Comparison of ENCODE assay signal across 10 mouse cellular contexts in the genomic region with DNA sequence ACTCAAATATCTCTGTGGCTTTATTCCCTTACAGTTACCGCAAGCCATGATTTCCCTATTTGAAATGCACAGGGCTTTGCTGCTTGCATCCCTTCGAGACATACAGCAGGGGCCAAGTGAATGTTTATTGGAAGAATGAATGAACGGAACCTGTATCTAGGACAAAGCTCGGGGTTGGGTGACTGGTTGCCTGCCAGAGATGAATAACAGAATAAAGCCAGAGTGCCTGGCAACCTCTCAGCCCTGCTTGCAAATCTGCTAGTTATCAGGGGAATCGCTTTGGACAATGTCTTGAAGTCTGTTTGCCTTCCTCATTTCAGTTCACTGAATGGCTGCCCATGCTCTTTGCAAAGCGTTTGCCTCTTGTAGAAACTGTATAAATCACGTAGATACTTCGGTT.
DNase-seq lines count a peak whose midpoint lies in the region; ATAC-seq and TF ChIP-seq lines count a peak whose summit lies in the region.
"Had no signal": no experiment of that assay in that cellular context is flagged by ENCODE, and none has a peak within 500 bp of the region (broad histone marks: within the 10 kb centered on the region; RNA-seq: fewer than 3 reads in every experiment).

No protein-coding gene starts in this region.

- H3K36me3 ChIP-seq in hindbrain, embryonic 13.5 days = no peaks in the 10 kb centered on the region
- H3K36me3 ChIP-seq in hindbrain, embryonic 10.5 days = no peaks in the 10 kb centered on the region
- no peaks in the 10 kb centered on the region for H3K36me3 ChIP-seq in midbrain, embryonic 14.5 days (ENCODE audit: control insufficient read depth, insufficient read depth, low read length)
- H3K36me3 ChIP-seq in liver, postnatal 0 days (replicated peaks; ENCODE audit: insufficient read depth, low read length) = no peaks in the 10 kb centered on the region

- TF ChIP-seq CTCF in liver, postnatal 0 days (IDR thresholded peaks at IDR 0.05; ENCODE audit: low read depth) = no peak

- no peak overlapping the region for H3K4me2 ChIP-seq in hindbrain, embryonic 13.5 days
- H3K4me2 ChIP-seq in midbrain, embryonic 14.5 days (ENCODE audit: low read length) = 0 out of 2 replicates have a peak overlapping the region, but pooled peaks have one; percentile 5
- H3K4me2 ChIP-seq in liver, postnatal 0 days (ENCODE audit: low read depth, low read length) = no peak overlapping the region

- no peak overlapping the region for H3K9ac ChIP-seq in hindbrain, embryonic 13.5 days
- H3K9ac ChIP-seq in midbrain, embryonic 14.5 days (replicated peaks; ENCODE audit: low read length) = no peak overlapping the region
- no peak overlapping the region for H3K9ac ChIP-seq in liver, postnatal 0 days (replicated peaks)
- H3K9ac ChIP-seq: liver, embryonic 14.5 days had no signal

- H3K27me3 ChIP-seq in hindbrain, embryonic 13.5 days = no peaks in the 10 kb centered on the region
- no peaks in the 10 kb centered on the region for H3K27me3 ChIP-seq in hindbrain, embryonic 10.5 days (ENCODE audit: insufficient read depth, poor library complexity, severe bottlenecking)
- no peaks in the 10 kb centered on the region for H3K27me3 ChIP-seq in midbrain, embryonic 14.5 days (ENCODE audit: control insufficient read depth, insufficient read depth, low read length)
- no peaks in the 10 kb centered on the region for H3K27me3 ChIP-seq in liver, postnatal 0 days (ENCODE audit: insufficient read depth, low read length)

- peak; percentile 84 for ATAC-seq in hindbrain, embryonic 13.5 days (ENCODE audit: low FRiP score)
- peak; percentile 97 for ATAC-seq in cerebellum, adult (ENCODE audit: insufficient number of reproducible peaks, low FRiP score, low TSS enrichment)
- ATAC-seq in midbrain, embryonic 14.5 days (ENCODE audit: low FRiP score, low TSS enrichment) = peak; percentile 62; the same call in 1 of the 2 replicates
- ATAC-seq in liver, postnatal 0 days = no peak
- ATAC-seq in megakaryocyte, adult 5-6 weeks (ENCODE audit: poor library complexity, severe bottlenecking) = no peak

- TF ChIP-seq EP300 in liver, postnatal 0 days (IDR thresholded peaks at IDR 0.05; ENCODE audit: low read depth) = no peak

- no peak overlapping the region for H3K4me3 ChIP-seq in hindbrain, embryonic 13.5 days
- H3K4me3 ChIP-seq in hindbrain, embryonic 10.5 days = no peak overlapping the region
- H3K4me3 ChIP-seq in midbrain, embryonic 14.5 days (replicated peaks; ENCODE audit: low read depth, low read length) = no peak overlapping the region
- no peak overlapping the region for H3K4me3 ChIP-seq in liver, postnatal 0 days (ENCODE audit: low read depth, low read length)

- 38% methylated on average over 8 of the region's 8 CpGs for WGBS in hindbrain, embryonic 13.5 days
- 77% methylated on average over 8 of the region's 8 CpGs for WGBS in hindbrain, embryonic 10.5 days
- 42% methylated on average over 8 of the region's 8 CpGs for WGBS in midbrain, embryonic 14.5 days
- 65% methylated on average over 8 of the region's 8 CpGs for WGBS in liver, postnatal 0 days (ENCODE audit: insufficient replicate concordance)

- H3K9me3 ChIP-seq in hindbrain, embryonic 13.5 days = no peaks in the 10 kb centered on the region
- no peaks in the 10 kb centered on the region for H3K9me3 ChIP-seq in hindbrain, embryonic 10.5 days
- H3K9me3 ChIP-seq in midbrain, embryonic 14.5 days (ENCODE audit: control insufficient read depth, low read length) = no peaks in the 10 kb centered on the region
- H3K9me3 ChIP-seq in liver, postnatal 0 days (ENCODE audit: low read length) = no peaks in the 10 kb centered on the region

- H3K4me1 ChIP-seq in hindbrain, embryonic 13.5 days (replicated peaks) = peaks cover 22% of the 10 kb centered on the region
- 0 out of 2 replicates have a peak, but pooled peaks cover 2% of the 10 kb centered on the region for H3K4me1 ChIP-seq in hindbrain, embryonic 10.5 days (replicated peaks)
- peaks cover 19% of the 10 kb centered on the region for H3K4me1 ChIP-seq in midbrain, embryonic 14.5 days (ENCODE audit: control insufficient read depth, insufficient read depth, low read length)
- H3K4me1 ChIP-seq in liver, postnatal 0 days (ENCODE audit: insufficient read depth) = no peaks in the 10 kb centered on the region

- H3K27ac ChIP-seq in hindbrain, embryonic 13.5 days = peak overlapping the region; percentile 73
- H3K27ac ChIP-seq in hindbrain, embryonic 10.5 days = no peak overlapping the region
- H3K27ac ChIP-seq in midbrain, embryonic 14.5 days (replicated peaks; ENCODE audit: low read depth, low read length) = peak overlapping the region; percentile 80
- no peak overlapping the region for H3K27ac ChIP-seq in liver, postnatal 0 days (ENCODE audit: low read depth)
- H3K27ac ChIP-seq: liver, embryonic 14.5 days had no signal

- no peak for DNase-seq in hindbrain, embryonic 10.5 days (ENCODE audit: low spot score)
- DNase-seq in cerebellum, postnatal 14 days = peak; percentile 86 to 89
- DNase-seq in midbrain, embryonic 14.5 days = peak; percentile 70
- DNase-seq in liver, postnatal 0 days = no peak
- DNase-seq in B cell, adult 2 months = no peak
- DNase-seq: kidney, postnatal 4 days had no signal

Comparison
In these comparisons a context has a peak if more than half of its experiments do, and no peak if none do; other contexts are left out.
1. H3K27ac ChIP-seq: peak in hindbrain, embryonic 13.5 days (single experiment) and midbrain, embryonic 14.5 days (single experiment); none in hindbrain, embryonic 10.5 days (single experiment) and liver, postnatal 0 days (single experiment).
2. ATAC-seq: peak in hindbrain, embryonic 13.5 days (single experiment), cerebellum, adult (single experiment) and midbrain, embryonic 14.5 days (single experiment); none in liver, postnatal 0 days (single experiment) and megakaryocyte, adult 5-6 weeks (single experiment).
3. DNase-seq: peak in cerebellum, postnatal 14 days (2 of 2) and midbrain, embryonic 14.5 days (single experiment); none in hindbrain, embryonic 10.5 days (single experiment), liver, postnatal 0 days (single experiment) and B cell, adult 2 months (0 of 2).